Mouse (Mus musculus): ENCODE data around the gene Olr1. TPM values are rescaled to one million over a fixed set of nuclear protein-coding genes. Genes with fewer than 3 reads are reported as not detected.

Gene Olr1
- total RNA-seq, 1 experiment = 0.45 TPM

GRCm38 (mm10) chr6:129494924-129495323 lies 12.0 kb downstream of the Olr1 start:
- Histone ChIP-seq H3K4me1 (ENCODE audit: control insufficient read depth in 2 of 2, insufficient read depth in 2 of 2, low read length in 2 of 2, poor library complexity in 1 of 2) (no peaks in the 10 kb centered on the region), H3K27ac (ENCODE audit: insufficient read depth, low read depth, low read length, poor library complexity, severe bottlenecking) (no peak overlapping the region), H3K36me3 (ENCODE audit: control insufficient read depth, insufficient read depth, low read length, poor library complexity, severe bottlenecking) (no peaks in the 10 kb centered on the region), H3K9me3 (ENCODE audit: control insufficient read depth, insufficient read depth, low read depth, low read length) (no peaks in the 10 kb centered on the region), H3K4me3 (ENCODE audit: insufficient read depth in 1 of 2, low read depth in 1 of 2, low read length in 2 of 2, poor library complexity in 1 of 2, severe bottlenecking in 1 of 2) (no peak overlapping the region), H3K9ac (ENCODE audit: insufficient read depth, low read depth, low read length, poor library complexity, severe bottlenecking) (no peak overlapping the region)
- no peak for DNase-seq (ENCODE audit: low read depth, low spot score)
- in situ Hi-C loops (cut with MboI; ENCODE audit: low sequenced_read_pairs in 2 of 2, unreplicated experiment in 2 of 2) = no loop called here
- TF ChIP-seq HCFC1 (IDR thresholded peaks at IDR 0.05; ENCODE audit: borderline replicate concordance, insufficient read depth, low read length) (no peak), ZC3H11A (IDR thresholded peaks at IDR 0.05; ENCODE audit: borderline replicate concordance, low read depth, low read length) (no peak), ZNF384 (IDR thresholded peaks at IDR 0.05; ENCODE audit: low read depth, low read length) (no peak), MAFK (IDR thresholded peaks at IDR 0.05; ENCODE audit: insufficient read depth, low read depth, low read length) (no peak), CHD2 (IDR thresholded peaks at IDR 0.05; ENCODE audit: low read depth, low read length) (no peak)

- no peak for DNase-seq (ENCODE audit: low read depth, low spot score)
- H3K9me3 ChIP-seq (ENCODE audit: control insufficient read depth, insufficient read depth, low read depth, low read length) = no peaks in the 10 kb centered on the region
- H3K4me1 ChIP-seq (ENCODE audit: control insufficient read depth in 2 of 2, insufficient read depth in 2 of 2, low read length in 2 of 2, poor library complexity in 1 of 2) = no peaks in the 10 kb centered on the region
- no peak overlapping the region for H3K27ac ChIP-seq (ENCODE audit: insufficient read depth, low read depth, low read length, poor library complexity, severe bottlenecking)
- H3K4me3 ChIP-seq (ENCODE audit: insufficient read depth in 1 of 2, low read depth in 1 of 2, low read length in 2 of 2, poor library complexity in 1 of 2, severe bottlenecking in 1 of 2) = no peak overlapping the region
- in situ Hi-C loops (cut with MboI; ENCODE audit: low sequenced_read_pairs in 2 of 2, unreplicated experiment in 2 of 2) = no loop called here
- no peaks in the 10 kb centered on the region for H3K36me3 ChIP-seq (ENCODE audit: control insufficient read depth, insufficient read depth, low read length, poor library complexity, severe bottlenecking)
- TF ChIP-seq ZNF384 (IDR thresholded peaks at IDR 0.05; ENCODE audit: low read depth, low read length) = no peak
- no peak for TF ChIP-seq HCFC1 (IDR thresholded peaks at IDR 0.05; ENCODE audit: borderline replicate concordance, insufficient read depth, low read length)
- no peak for TF ChIP-seq CHD2 (IDR thresholded peaks at IDR 0.05; ENCODE audit: low read depth, low read length)
- TF ChIP-seq MAFK (IDR thresholded peaks at IDR 0.05; ENCODE audit: insufficient read depth, low read depth, low read length) = no peak
- TF ChIP-seq ZC3H11A (IDR thresholded peaks at IDR 0.05; ENCODE audit: borderline replicate concordance, low read depth, low read length) = no peak
- H3K9ac ChIP-seq (ENCODE audit: insufficient read depth, low read depth, low read length, poor library complexity, severe bottlenecking) = no peak overlapping the region
Measured at GRCm38 (mm10) chr6:129480089-129480958, 26.6 kb downstream of the Olr1 start.

- Histone ChIP-seq H3K4me1 (ENCODE audit: control insufficient read depth in 2 of 2, insufficient read depth in 2 of 2, low read length in 2 of 2, poor library complexity in 1 of 2) (no peaks in the 10 kb centered on the region), H3K9me3 (ENCODE audit: control insufficient read depth, insufficient read depth, low read depth, low read length) (no peaks in the 10 kb centered on the region), H3K36me3 (ENCODE audit: control insufficient read depth, insufficient read depth, low read length, poor library complexity, severe bottlenecking) (no peaks in the 10 kb centered on the region), H3K9ac (ENCODE audit: insufficient read depth, low read depth, low read length, poor library complexity, severe bottlenecking) (no peak overlapping the region), H3K27ac (ENCODE audit: insufficient read depth, low read depth, low read length, poor library complexity, severe bottlenecking) (no peak overlapping the region), H3K4me3 (ENCODE audit: insufficient read depth in 1 of 2, low read depth in 1 of 2, low read length in 2 of 2, poor library complexity in 1 of 2, severe bottlenecking in 1 of 2) (no peak overlapping the region)
- peak; percentile 7 for DNase-seq (ENCODE audit: low read depth, low spot score)
- TF ChIP-seq ZNF384 (IDR thresholded peaks at IDR 0.05; ENCODE audit: low read depth, low read length) (no peak), HCFC1 (IDR thresholded peaks at IDR 0.05; ENCODE audit: borderline replicate concordance, insufficient read depth, low read length) (no peak), MAFK (IDR thresholded peaks at IDR 0.05; ENCODE audit: insufficient read depth, low read depth, low read length) (no peak), ZC3H11A (IDR thresholded peaks at IDR 0.05; ENCODE audit: borderline replicate concordance, low read depth, low read length) (no peak), CHD2 (IDR thresholded peaks at IDR 0.05; ENCODE audit: low read depth, low read length) (no peak)
- in situ Hi-C loops (cut with MboI; ENCODE audit: low sequenced_read_pairs in 2 of 2, unreplicated experiment in 2 of 2) = no loop called here
Measured at GRCm38 (mm10) chr6:129476404-129477126, 30.4 kb downstream of the Olr1 start.

GRCm38 (mm10) chr6:129472627-129473026 lies 34.3 kb downstream of the Olr1 start:
- Histone ChIP-seq H3K9me3 (ENCODE audit: control insufficient read depth, insufficient read depth, low read depth, low read length) (no peaks in the 10 kb centered on the region), H3K4me1 (ENCODE audit: control insufficient read depth in 2 of 2, insufficient read depth in 2 of 2, low read length in 2 of 2, poor library complexity in 1 of 2) (no peaks in the 10 kb centered on the region), H3K36me3 (ENCODE audit: control insufficient read depth, insufficient read depth, low read length, poor library complexity, severe bottlenecking) (no peaks in the 10 kb centered on the region), H3K4me3 (ENCODE audit: insufficient read depth in 1 of 2, low read depth in 1 of 2, low read length in 2 of 2, poor library complexity in 1 of 2, severe bottlenecking in 1 of 2) (no peak overlapping the region), H3K27ac (ENCODE audit: insufficient read depth, low read depth, low read length, poor library complexity, severe bottlenecking) (no peak overlapping the region), H3K9ac (ENCODE audit: insufficient read depth, low read depth, low read length, poor library complexity, severe bottlenecking) (no peak overlapping the region)
- in situ Hi-C loops (cut with MboI; ENCODE audit: low sequenced_read_pairs in 2 of 2, unreplicated experiment in 2 of 2) = no loop called here
- TF ChIP-seq ZC3H11A (IDR thresholded peaks at IDR 0.05; ENCODE audit: borderline replicate concordance, low read depth, low read length) (no peak), ZNF384 (IDR thresholded peaks at IDR 0.05; ENCODE audit: low read depth, low read length) (no peak), MAFK (IDR thresholded peaks at IDR 0.05; ENCODE audit: insufficient read depth, low read depth, low read length) (no peak), HCFC1 (IDR thresholded peaks at IDR 0.05; ENCODE audit: borderline replicate concordance, insufficient read depth, low read length) (no peak), CHD2 (IDR thresholded peaks at IDR 0.05; ENCODE audit: low read depth, low read length) (no peak)
- DNase-seq (ENCODE audit: low read depth, low spot score) = no peak

Measured in ES-E14 (cell line).